Mouse (Mus musculus): ENCODE data around the gene Atp2b4. TPM values are rescaled to one million over a fixed set of nuclear protein-coding genes. Genes with fewer than 3 reads are reported as not detected.

Atp2b4 gene
- total and polyA plus RNA-seq, 3 experiments: 18.8 to 21.1 TPM; not detected in 1

DNA sequence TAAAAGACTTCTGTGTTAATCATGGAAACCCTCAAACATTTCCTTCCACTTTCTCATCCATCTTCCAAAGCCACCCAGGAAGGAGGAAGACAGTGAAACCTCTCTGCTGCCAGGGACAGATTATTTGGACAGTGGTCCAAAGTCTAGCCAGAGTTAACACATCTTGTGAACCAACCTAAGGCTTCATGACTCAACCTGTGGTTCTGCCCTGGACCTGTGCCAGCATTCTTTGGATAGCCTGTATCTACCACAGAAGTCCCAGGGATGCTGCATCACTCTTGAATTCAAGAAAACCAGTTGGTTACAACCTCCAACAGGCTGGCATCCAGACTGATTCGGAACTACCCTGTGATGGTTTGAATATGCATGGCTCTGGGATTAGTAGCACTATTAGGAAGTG, 21.8 kb downstream of the Atp2b4 start:
- no peak overlapping the region for H3K9ac ChIP-seq (ENCODE audit: control insufficient read depth, low read depth, low read length, poor library complexity, severe bottlenecking)
- H3K9me3 ChIP-seq (replicated peaks; ENCODE audit: insufficient read depth, low read length): no peaks in the 10 kb centered on the region
- no peaks in the 10 kb centered on the region for H3K36me3 ChIP-seq (ENCODE audit: control insufficient read depth in 1 of 2, insufficient read depth in 2 of 2, low read length in 2 of 2)
- peaks cover 0 to 4% of the 10 kb centered on the region in 2 experiments; a peak in 1 of 4 replicates for H3K4me1 ChIP-seq (ENCODE audit: control insufficient read depth in 1 of 2, insufficient read depth in 2 of 2, low read length in 2 of 2)
- H3K27ac ChIP-seq (ENCODE audit: control insufficient read depth, low read depth, low read length): no peak overlapping the region
- no peaks in the 10 kb centered on the region for H3K27me3 ChIP-seq (ENCODE audit: control insufficient read depth in 1 of 2, insufficient read depth in 2 of 2, low read length in 2 of 2)
- no peak overlapping the region for H3K4me3 ChIP-seq (ENCODE audit: control insufficient read depth in 1 of 2, insufficient read depth in 1 of 2, low read depth in 2 of 2, low read length in 2 of 2)
- DNase-seq (ENCODE audit: low read depth, low spot score): peak; percentile 79
- H3K79me2 ChIP-seq (ENCODE audit: control insufficient read depth, insufficient read depth, low read length, poor library complexity): no peaks in the 10 kb centered on the region
- TF ChIP-seq POLR2A (IDR thresholded peaks at IDR 0.05; ENCODE audit: control insufficient read depth in 1 of 2, insufficient read depth in 1 of 2, low read depth in 1 of 2, low read length in 2 of 2, poor library complexity in 1 of 2) (no peak), BHLHE40 (IDR thresholded peaks at IDR 0.05; ENCODE audit: borderline replicate concordance, low read depth, low read length) (no peak), POLR2AphosphoS2 (IDR thresholded peaks at IDR 0.05; ENCODE audit: low read length) (no peak), ZNF384 (IDR thresholded peaks at IDR 0.05; ENCODE audit: low read depth, low read length) (no peak)

DNA sequence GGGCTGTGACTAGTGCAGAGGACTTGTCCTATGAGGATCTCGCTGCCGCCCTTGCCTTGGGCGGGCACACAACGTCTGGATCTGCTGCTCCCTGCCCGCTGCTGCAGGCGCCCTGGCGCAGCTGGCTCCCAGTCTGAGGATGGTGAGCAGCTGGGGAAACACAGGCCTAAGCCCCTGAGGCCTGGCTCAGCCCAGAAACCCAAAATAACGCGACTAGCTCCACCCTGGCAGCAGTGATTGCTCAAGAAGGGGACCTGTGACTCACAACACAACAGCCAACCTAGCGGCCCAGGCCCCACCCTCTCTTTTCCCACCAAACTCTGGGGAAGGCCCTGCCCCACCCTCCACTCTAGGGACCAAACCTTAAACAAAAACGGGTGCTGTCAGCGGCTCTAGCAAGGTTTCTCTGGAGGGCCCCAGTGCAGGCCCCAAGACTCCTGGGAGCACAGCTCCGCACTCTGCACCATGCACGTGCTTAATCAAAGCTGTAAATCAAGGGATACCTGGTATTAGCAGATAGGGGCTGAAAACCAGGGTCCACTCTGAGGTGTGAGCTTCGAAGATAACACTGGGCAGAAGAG, 23.1 kb downstream of the Atp2b4 start:
- Histone ChIP-seq H3K79me2 (ENCODE audit: control insufficient read depth, insufficient read depth, low read length, poor library complexity) (no peaks in the 10 kb centered on the region), H3K27me3 (ENCODE audit: control insufficient read depth in 1 of 2, insufficient read depth in 2 of 2, low read length in 2 of 2) (no peaks in the 10 kb centered on the region), H3K27ac (ENCODE audit: control insufficient read depth, low read depth, low read length) (no peak overlapping the region), H3K36me3 (ENCODE audit: control insufficient read depth in 1 of 2, insufficient read depth in 2 of 2, low read length in 2 of 2) (no peaks in the 10 kb centered on the region), H3K4me1 (ENCODE audit: control insufficient read depth in 1 of 2, insufficient read depth in 2 of 2, low read length in 2 of 2) (peaks cover 0 to 4% of the 10 kb centered on the region in 2 experiments; a peak in 1 of 4 replicates), H3K9ac (ENCODE audit: control insufficient read depth, low read depth, low read length, poor library complexity, severe bottlenecking) (no peak overlapping the region), H3K4me3 (ENCODE audit: control insufficient read depth in 1 of 2, insufficient read depth in 1 of 2, low read depth in 2 of 2, low read length in 2 of 2) (no peak overlapping the region), H3K9me3 (replicated peaks; ENCODE audit: insufficient read depth, low read length) (no peaks in the 10 kb centered on the region)
- no peak for TF ChIP-seq GABPA (IDR thresholded peaks at IDR 0.05; ENCODE audit: low read depth, low read length)
- TF ChIP-seq TCF12 (IDR thresholded peaks at IDR 0.05; ENCODE audit: low read depth, low read length): no peak
- TF ChIP-seq POLR2AphosphoS5 (IDR thresholded peaks at IDR 0.05; ENCODE audit: borderline replicate concordance, low read depth, low read length): no peak
- no peak for TF ChIP-seq USF1 (IDR thresholded peaks at IDR 0.05; ENCODE audit: low read depth, low read length)
- no peak for TF ChIP-seq EP300 (IDR thresholded peaks at IDR 0.05; ENCODE audit: low read depth in 1 of 2, low read length in 2 of 2)
- TF ChIP-seq ETS1 (IDR thresholded peaks at IDR 0.05; ENCODE audit: low read depth, low read length): no peak
- TF ChIP-seq NRF1 (IDR thresholded peaks at IDR 0.05; ENCODE audit: insufficient read depth, low read depth, low read length, poor library complexity, severe bottlenecking): no peak
- no peak for TF ChIP-seq CTCF (IDR thresholded peaks at IDR 0.05 in 2 of 3, conservative IDR thresholded peaks at IDR 0.05 in 1 of 3; ENCODE audit: control insufficient read depth in 1 of 3, insufficient read depth in 1 of 3, low read depth in 2 of 3, low read length in 3 of 3, poor library complexity in 1 of 3, severe bottlenecking in 1 of 3)
- no peak for TF ChIP-seq CHD1 (IDR thresholded peaks at IDR 0.05; ENCODE audit: low read depth, low read length)
- TF ChIP-seq MAX (IDR thresholded peaks at IDR 0.05; ENCODE audit: low read length): no peak
- no peak for TF ChIP-seq UBTF (IDR thresholded peaks at IDR 0.05; ENCODE audit: borderline replicate concordance, insufficient read depth, low read depth, low read length)
- no peak for TF ChIP-seq POLR2A (IDR thresholded peaks at IDR 0.05; ENCODE audit: control insufficient read depth in 1 of 2, insufficient read depth in 1 of 2, low read depth in 1 of 2, low read length in 2 of 2, poor library complexity in 1 of 2)
- no peak for TF ChIP-seq ELF1 (IDR thresholded peaks at IDR 0.05; ENCODE audit: low read depth, low read length)
- TF ChIP-seq TBP (IDR thresholded peaks at IDR 0.05; ENCODE audit: low read depth, low read length): no peak
- DNase-seq (ENCODE audit: low read depth, low spot score): no peak

All from MEL (cell line).